Mouse (Mus musculus): Measurements from ENCODE around the gene Lmbr1l. TPM values are rescaled to one million over a fixed set of nuclear protein-coding genes. Genes with fewer than 3 reads are reported as not detected.
"Not testable (repeated sequence)": the region's sequence is repeated elsewhere in the genome, so short reads cannot be mapped to it uniquely, and the experiment has no call there.

Gene Lmbr1l
- polyA plus RNA-seq, 1 experiment from 2014 or later = 4.7 TPM

- no peaks in the 10 kb centered on the region for H3K27me3 ChIP-seq
- H3K4me2 ChIP-seq = peak overlapping the region; percentile 94
- peak overlapping the region; percentile 91 for H3K4me3 ChIP-seq (replicated peaks)
- H3K36me3 ChIP-seq (replicated peaks) = peaks cover 23% of the 10 kb centered on the region
- H3K9me3 ChIP-seq (replicated peaks) = no peaks in the 10 kb centered on the region
- peaks cover 35% of the 10 kb centered on the region for H3K4me1 ChIP-seq (replicated peaks)
- peak overlapping the region; percentile 98 for H3K27ac ChIP-seq (replicated peaks)
- WGBS (ENCODE audit: insufficient replicate concordance) = 0% methylated on average over 35 of the region's 35 CpGs
- peak overlapping the region; percentile 93 for H3K9ac ChIP-seq
- peak; percentile 78 for ATAC-seq (ENCODE audit: insufficient read depth)
These were observed 15.8 kb upstream of the Lmbr1l start for GRCm38 (mm10) chr15:98933833-98934216.

- peak overlapping the region; percentile 98 for H3K27ac ChIP-seq (replicated peaks)
- ATAC-seq (ENCODE audit: insufficient read depth); H3K9me3 ChIP-seq (replicated peaks): not testable (repeated sequence)
These were observed 15.1 kb upstream of the Lmbr1l start for GRCm38 (mm10) chr15:98933004-98933671.

DNA sequence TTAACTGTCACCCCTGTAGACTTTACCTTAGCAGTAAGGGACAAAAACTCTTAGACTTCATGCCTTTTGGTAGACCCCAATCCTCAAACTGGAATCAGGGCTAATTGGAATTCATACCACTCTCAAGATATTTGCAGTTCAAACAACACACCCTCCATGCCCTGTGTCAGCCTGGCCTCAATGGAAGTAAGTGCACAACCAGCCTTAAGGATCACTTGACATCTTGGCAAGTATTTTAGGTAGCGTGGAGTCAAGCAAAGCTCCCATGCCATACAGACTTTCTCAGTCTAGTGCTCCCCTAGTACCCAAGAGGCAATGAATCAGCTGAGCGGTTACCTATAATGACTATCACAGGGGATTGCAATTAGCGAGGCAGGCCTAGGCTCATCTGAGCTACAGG lies 13.0 kb upstream of the Lmbr1l start:
- H3K27ac ChIP-seq (replicated peaks) = 0 out of 2 replicates have a peak overlapping the region, but pooled peaks have one; percentile 19

More at GRCm38 (mm10) chr15:98933004-98933671, 15.1 kb upstream of the Lmbr1l start:
- H3K4me3 ChIP-seq (replicated peaks) = peak overlapping the region; percentile 91
- H3K4me1 ChIP-seq (replicated peaks) = peaks cover 36% of the 10 kb centered on the region
- H3K27me3 ChIP-seq = not testable (repeated sequence)
- 12% methylated on average over 8 of the region's 9 CpGs for WGBS (ENCODE audit: insufficient replicate concordance)
- H3K9ac ChIP-seq = peak overlapping the region; percentile 93
- H3K4me2 ChIP-seq = peak overlapping the region; percentile 94
- H3K36me3 ChIP-seq (replicated peaks) = peaks cover 23% of the 10 kb centered on the region

GRCm38 (mm10) chr15:98930017-98930734 lies 12.1 kb upstream of the Lmbr1l start:
- H3K36me3 ChIP-seq (replicated peaks) = peaks cover 23% of the 10 kb centered on the region
- H3K9me3 ChIP-seq (replicated peaks) = no peaks in the 10 kb centered on the region
- no peak overlapping the region for H3K9ac ChIP-seq
- no peak for ATAC-seq (ENCODE audit: insufficient read depth)
- no peak overlapping the region for H3K4me2 ChIP-seq
- H3K4me3 ChIP-seq (replicated peaks) = no peak overlapping the region
- 43% methylated on average over 8 of the region's 8 CpGs for WGBS (ENCODE audit: insufficient replicate concordance)
- H3K4me1 ChIP-seq (replicated peaks) = peaks cover 22% of the 10 kb centered on the region
- H3K27me3 ChIP-seq = no peaks in the 10 kb centered on the region
- H3K27ac ChIP-seq (replicated peaks) = peak overlapping the region; percentile 19; the same call in 1 of the 2 replicates

More for the DNA sequence above, 13.0 kb upstream of the Lmbr1l start:
- no peaks in the 10 kb centered on the region for H3K27me3 ChIP-seq
- no peak overlapping the region for H3K9ac ChIP-seq
- H3K36me3 ChIP-seq (replicated peaks) = peaks cover 23% of the 10 kb centered on the region
- no peak overlapping the region for H3K4me3 ChIP-seq (replicated peaks)
- 85% methylated on average over 3 of the region's 3 CpGs for WGBS (ENCODE audit: insufficient replicate concordance)
- ATAC-seq (ENCODE audit: insufficient read depth) = no peak
- H3K9me3 ChIP-seq (replicated peaks) = no peaks in the 10 kb centered on the region
- H3K4me2 ChIP-seq = no peak overlapping the region
- peaks cover 30% of the 10 kb centered on the region for H3K4me1 ChIP-seq (replicated peaks)

- WGBS (ENCODE audit: insufficient replicate concordance) = 16% methylated on average over 13 of the region's 13 CpGs
- peaks cover 20% of the 10 kb centered on the region for H3K4me1 ChIP-seq (replicated peaks)
- H3K27me3 ChIP-seq = no peaks in the 10 kb centered on the region
- H3K9ac ChIP-seq = no peak overlapping the region
- H3K9me3 ChIP-seq (replicated peaks) = no peaks in the 10 kb centered on the region
- no peak overlapping the region for H3K4me3 ChIP-seq (replicated peaks)
- peak overlapping the region; percentile 3; the same call in 1 of the 2 replicates for H3K4me2 ChIP-seq
- 0 out of 2 replicates have a peak overlapping the region, but pooled peaks have one; percentile 6 for H3K27ac ChIP-seq (replicated peaks)
- ATAC-seq (ENCODE audit: insufficient read depth) = no peak
- peaks cover 23% of the 10 kb centered on the region for H3K36me3 ChIP-seq (replicated peaks)
These were observed 10.7 kb upstream of the Lmbr1l start for GRCm38 (mm10) chr15:98928598-98929240.

DNA sequence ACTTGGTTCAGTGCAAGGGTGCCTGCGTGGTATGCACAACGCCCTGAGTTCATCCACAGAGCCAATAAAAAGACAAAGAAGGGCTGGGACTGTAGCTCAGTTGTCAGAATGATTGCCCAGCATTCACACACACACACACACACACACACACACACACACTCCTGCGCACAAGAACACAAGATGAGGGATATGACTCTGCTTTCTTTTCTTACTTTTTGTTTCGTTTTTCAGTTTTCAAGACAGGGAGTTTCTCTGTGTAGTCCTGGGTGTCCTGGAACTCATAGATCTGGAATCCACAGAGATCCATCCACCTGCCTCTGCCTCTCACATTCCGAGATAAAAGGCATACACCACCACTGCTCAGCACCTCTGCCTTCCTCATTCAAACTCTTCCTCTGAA lies 9.5 kb upstream of the Lmbr1l start:
- no peak for ATAC-seq (ENCODE audit: insufficient read depth)
- peaks cover 16% of the 10 kb centered on the region for H3K36me3 ChIP-seq (replicated peaks)
- WGBS (ENCODE audit: insufficient replicate concordance) = 70% methylated on average over 5 of the region's 5 CpGs
- no peaks in the 10 kb centered on the region for H3K27me3 ChIP-seq
- no peak overlapping the region for H3K4me3 ChIP-seq (replicated peaks)
- no peak overlapping the region for H3K9ac ChIP-seq
- H3K27ac ChIP-seq (replicated peaks) = no peak overlapping the region
- H3K4me2 ChIP-seq = no peak overlapping the region
- no peaks in the 10 kb centered on the region for H3K9me3 ChIP-seq (replicated peaks)
- peaks cover 16% of the 10 kb centered on the region for H3K4me1 ChIP-seq (replicated peaks)

GRCm38 (mm10) chr15:98924682-98925081 lies 6.7 kb upstream of the Lmbr1l start:
- Histone ChIP-seq H3K27ac (replicated peaks) (no peak overlapping the region), H3K4me3 (replicated peaks) (no peak overlapping the region), H3K9ac (no peak overlapping the region), H3K27me3 (no peaks in the 10 kb centered on the region), H3K4me2 (no peak overlapping the region), H3K9me3 (replicated peaks) (no peaks in the 10 kb centered on the region), H3K36me3 (replicated peaks) (no peaks in the 10 kb centered on the region), H3K4me1 (replicated peaks) (peaks cover 8% of the 10 kb centered on the region; the same call in 1 of the 2 replicates)
- ATAC-seq (ENCODE audit: insufficient read depth) = peak; percentile 27; the same call in 1 of the 2 replicates
- WGBS (ENCODE audit: insufficient replicate concordance) = 48% methylated on average over 3 of the region's 3 CpGs

GRCm38 (mm10) chr15:98923031-98923537 lies 5.1 kb upstream of the Lmbr1l start:
- Histone ChIP-seq H3K27me3 (no peaks in the 10 kb centered on the region), H3K4me1 (replicated peaks) (peaks cover 11% of the 10 kb centered on the region), H3K4me2 (no peak overlapping the region), H3K9me3 (replicated peaks) (no peaks in the 10 kb centered on the region), H3K9ac (no peak overlapping the region), H3K36me3 (replicated peaks) (no peaks in the 10 kb centered on the region), H3K4me3 (replicated peaks) (no peak overlapping the region), H3K27ac (replicated peaks) (0 out of 2 replicates have a peak overlapping the region, but pooled peaks have one; percentile 19)
- no peak for ATAC-seq (ENCODE audit: insufficient read depth)
- WGBS (ENCODE audit: insufficient replicate concordance) = 55% methylated on average over 2 of the region's 2 CpGs

GRCm38 (mm10) chr15:98922581-98922980 lies 4.5 kb upstream of the Lmbr1l start:
- no peak overlapping the region for H3K9ac ChIP-seq
- H3K36me3 ChIP-seq (replicated peaks) = no peaks in the 10 kb centered on the region
- H3K27ac ChIP-seq (replicated peaks) = 0 out of 2 replicates have a peak overlapping the region, but pooled peaks have one; percentile 19
- peaks cover 13% of the 10 kb centered on the region for H3K4me1 ChIP-seq (replicated peaks)
- ATAC-seq (ENCODE audit: insufficient read depth) = no peak
- no peak overlapping the region for H3K4me2 ChIP-seq
- H3K9me3 ChIP-seq (replicated peaks) = no peaks in the 10 kb centered on the region
- 38% methylated on average over 3 of the region's 3 CpGs for WGBS (ENCODE audit: insufficient replicate concordance)
- no peak overlapping the region for H3K4me3 ChIP-seq (replicated peaks)
- no peaks in the 10 kb centered on the region for H3K27me3 ChIP-seq

DNA sequence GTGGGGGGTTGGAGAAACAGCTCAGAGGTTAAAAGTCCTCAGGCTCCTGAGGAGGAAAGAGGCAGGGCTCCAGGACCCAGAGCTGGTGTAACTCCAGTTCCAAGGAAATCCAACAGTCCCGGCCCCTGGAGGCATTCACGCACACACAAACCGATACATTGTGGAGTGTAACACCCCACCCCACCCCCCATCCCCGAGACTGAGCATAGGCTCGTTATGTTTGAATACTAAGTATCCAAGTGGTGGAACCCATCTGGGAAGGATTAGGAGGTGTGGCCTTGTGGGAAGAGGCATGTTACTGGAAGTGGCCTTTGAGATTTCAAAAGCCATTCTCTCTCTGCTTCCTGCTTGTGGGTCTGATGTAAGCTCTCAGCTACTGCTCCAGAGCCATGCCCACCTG lies 3.5 kb upstream of the Lmbr1l start:
- no peak for ATAC-seq (ENCODE audit: insufficient read depth)
- H3K4me2 ChIP-seq = no peak overlapping the region
- H3K4me1 ChIP-seq (replicated peaks) = peaks cover 24% of the 10 kb centered on the region
- H3K9ac ChIP-seq = no peak overlapping the region
- H3K4me3 ChIP-seq (replicated peaks) = no peak overlapping the region
- no peaks in the 10 kb centered on the region for H3K27me3 ChIP-seq
- WGBS (ENCODE audit: insufficient replicate concordance) = 75% methylated on average over 5 of the region's 5 CpGs
- no peaks in the 10 kb centered on the region for H3K9me3 ChIP-seq (replicated peaks)
- no peaks in the 10 kb centered on the region for H3K36me3 ChIP-seq (replicated peaks)
- H3K27ac ChIP-seq (replicated peaks) = no peak overlapping the region

GRCm38 (mm10) chr15:98918499-98918895 lies 466 bp upstream of the Lmbr1l start:
- H3K4me3 ChIP-seq (replicated peaks) = peak overlapping the region; percentile 86
- H3K4me1 ChIP-seq (replicated peaks) = peaks cover 30% of the 10 kb centered on the region
- H3K27ac ChIP-seq (replicated peaks) = peak overlapping the region; percentile 77
- peak overlapping the region; percentile 79 for H3K9ac ChIP-seq
- ATAC-seq (ENCODE audit: insufficient read depth); H3K9me3 ChIP-seq (replicated peaks); H3K36me3 ChIP-seq (replicated peaks); H3K27me3 ChIP-seq: not testable (repeated sequence)
- H3K4me2 ChIP-seq = peak overlapping the region; percentile 92
- 21% methylated on average over 8 of the region's 8 CpGs for WGBS (ENCODE audit: insufficient replicate concordance)
